Mouse (Mus musculus) lung, postnatal 0 days (tissue): ENCODE data around the gene Adh4. TPM values are rescaled to one million over a fixed set of nuclear protein-coding genes. Genes with fewer than 3 reads are reported as not detected.
A peak's percentile ranks its signal among the peaks of the same experiment; 100 is the strongest.

ENCODE experiments used
- ATAC-seq: fragments of 200-750 bp; cut with Nextera tagmentation; 2 replicates; pipeline ENCODE4 v1.8.0; 2017; ENCODE audit warnings: moderate library complexity
- DNase-seq: peaks from one replicate; pipeline ENCODE4 v3.0.0-alpha.2; 2016; ENCODE audit warnings: low spot score
- H3K27ac ChIP-seq: fragments of 300-500 bp; sonication (generic); 2 replicates; pipeline ENCODE4 v1.5.1; 2014; ENCODE audit warnings: antibody characterized with exemption, mild to moderate bottlenecking, low read length, mixed read lengths
- H3K27me3 ChIP-seq: fragments of 300-500 bp; sonication (generic); replicated peaks from 2 replicates; pipeline ENCODE4 v1.6.1; 2014; ENCODE audit warnings: low read length, mixed read lengths; ENCODE audit not compliant: insufficient read depth
- H3K36me3 ChIP-seq: fragments of 300-500 bp; sonication (generic); 2 replicates; pipeline ENCODE4 v1.6.1; 2014; ENCODE audit warnings: low read length, mixed read lengths; ENCODE audit not compliant: insufficient read depth
- H3K4me1 ChIP-seq: fragments of 300-500 bp; sonication (generic); 2 replicates; pipeline ENCODE4 v1.6.1; 2014; ENCODE audit warnings: antibody characterized with exemption, low read depth, low read length, mixed read lengths; ENCODE audit not compliant: insufficient read depth
- H3K4me2 ChIP-seq: fragments of 300-500 bp; sonication (generic); replicated peaks from 2 replicates; pipeline ENCODE4 v1.6.1; 2014; ENCODE audit warnings: low read depth, mild to moderate bottlenecking, low read length, moderate library complexity, mixed read lengths
- H3K4me3 ChIP-seq: fragments of 300-500 bp; sonication (generic); 2 replicates; pipeline ENCODE4 v1.5.1; 2014; ENCODE audit warnings: low read depth, low read length
- H3K9ac ChIP-seq: fragments of 300-500 bp; sonication (generic); replicated peaks from 2 replicates; pipeline ENCODE4 v1.6.1; 2014; ENCODE audit warnings: low read depth, mild to moderate bottlenecking
- H3K9me3 ChIP-seq: fragments of 300-500 bp; sonication (generic); 2 replicates; pipeline ENCODE4 v1.6.1; 2016; ENCODE audit warnings: low read length, mixed read lengths
- CTCF ChIP-seq: IDR thresholded peaks from 2 replicates; pipeline ENCODE4 v1.5.1; 2016; ENCODE audit warnings: antibody characterized with exemption, mild to moderate bottlenecking
- EP300 ChIP-seq: IDR thresholded peaks from 2 replicates; pipeline ENCODE4 v1.6.1; 2016; ENCODE audit warnings: antibody characterized with exemption, mild to moderate bottlenecking, control low read depth
- WGBS: fragments of 180-500 bp; shearing (Covaris S2); extraction: QIAGEN DNeasy Blood & Tissue Kit; methylation state at CpG from one replicate; pipeline ENCODE4 v1.1.7; 2014; 5-methylcytosine and 5-hydroxymethylcytosine counted together
- polyA plus RNA-seq: library from polyadenylated mRNA; unstranded; fragments of >200 nt; fragmentation: Nextera tagmentation; extraction: Ambion mirVana; gene quantifications from 2 replicates; pipeline ENCODE4 v1.2.1, GENCODE M21; 2015

The Adh4 gene
- polyA plus RNA-seq, 1 experiment from 2014 or later = not detected

DNA sequence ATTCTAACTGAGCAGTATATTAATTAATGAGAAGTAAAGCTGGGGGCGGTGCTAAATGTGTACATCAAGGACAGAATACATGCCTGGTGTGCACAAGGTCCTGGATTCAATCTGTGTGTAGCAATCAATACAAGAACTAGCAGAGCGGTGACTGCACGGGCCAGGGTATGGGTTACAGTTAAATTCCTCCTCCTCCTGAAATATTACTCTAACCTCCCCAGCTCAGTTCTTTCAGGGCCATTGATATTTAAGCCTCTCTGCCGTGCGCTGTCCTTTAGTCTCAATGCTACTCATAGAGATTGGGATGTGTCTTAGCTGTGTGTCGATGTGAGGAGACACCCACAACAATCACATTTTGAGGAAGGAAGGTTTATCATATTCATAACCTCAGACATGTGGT lies 28.1 kb upstream of the Adh4 start:
- no peaks in the 10 kb centered on the region for H3K27me3 ChIP-seq
- H3K9me3 ChIP-seq = no peaks in the 10 kb centered on the region
- H3K36me3 ChIP-seq = no peaks in the 10 kb centered on the region
- 88% methylated on average over 6 of the region's 6 CpGs for WGBS
- H3K27ac ChIP-seq = no peak overlapping the region
- no peak overlapping the region for H3K9ac ChIP-seq
- H3K4me3 ChIP-seq = no peak overlapping the region
- no peak for ATAC-seq
- H3K4me1 ChIP-seq = no peaks in the 10 kb centered on the region
- no peak overlapping the region for H3K4me2 ChIP-seq
- TF ChIP-seq CTCF (no peak), EP300 (no peak)
- no peak for DNase-seq

GRCm38 (mm10) chr3:138404872-138405271 lies 10.4 kb upstream of the Adh4 start:
- TF ChIP-seq CTCF = no peak
- WGBS = 46% methylated on average over 3 of the region's 3 CpGs

DNA sequence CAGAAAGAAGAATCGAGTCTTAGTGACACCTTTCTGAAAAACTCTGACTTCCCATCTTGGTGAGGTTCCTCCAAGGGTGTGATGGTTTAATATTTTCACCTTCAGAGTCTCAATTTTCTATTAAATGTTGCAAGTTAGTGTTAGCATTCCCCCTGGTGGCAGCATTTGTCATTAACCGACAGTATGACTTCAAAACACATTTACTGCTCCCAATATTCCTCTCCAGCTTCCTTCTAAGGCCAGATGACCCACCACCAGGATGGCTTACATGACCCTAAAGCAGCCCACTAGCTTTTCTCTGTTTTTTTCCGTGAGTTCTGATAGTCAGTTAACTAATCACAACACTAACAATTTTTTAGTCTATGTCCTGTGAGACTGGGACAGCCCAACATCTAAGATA lies 9.9 kb upstream of the Adh4 start:
- DNase-seq = peak; percentile 68
- no peak for ATAC-seq
- H3K9ac ChIP-seq = no peak overlapping the region
- no peak overlapping the region for H3K4me3 ChIP-seq
- no peak overlapping the region for H3K4me2 ChIP-seq
- H3K27me3 ChIP-seq = no peaks in the 10 kb centered on the region
- 17% methylated on average over 3 of the region's 3 CpGs for WGBS
- H3K4me1 ChIP-seq = no peaks in the 10 kb centered on the region
- no peaks in the 10 kb centered on the region for H3K36me3 ChIP-seq
- TF ChIP-seq EP300 (no peak), CTCF (peak; percentile 77)
- H3K27ac ChIP-seq = no peak overlapping the region
- no peaks in the 10 kb centered on the region for H3K9me3 ChIP-seq

More at GRCm38 (mm10) chr3:138404872-138405271, 10.4 kb upstream of the Adh4 start:
- H3K4me1 ChIP-seq = no peaks in the 10 kb centered on the region
- no peak overlapping the region for H3K27ac ChIP-seq
- DNase-seq (no peak), ATAC-seq (no peak)
- H3K9me3 ChIP-seq = no peaks in the 10 kb centered on the region
- no peaks in the 10 kb centered on the region for H3K27me3 ChIP-seq
- no peak overlapping the region for H3K4me3 ChIP-seq
- H3K4me2 ChIP-seq = no peak overlapping the region
- no peak overlapping the region for H3K9ac ChIP-seq
- H3K36me3 ChIP-seq = no peaks in the 10 kb centered on the region

- Histone ChIP-seq H3K36me3 (no peaks in the 10 kb centered on the region), H3K27ac (no peak overlapping the region), H3K9me3 (no peaks in the 10 kb centered on the region), H3K4me2 (no peak overlapping the region), H3K4me1 (no peaks in the 10 kb centered on the region), H3K4me3 (no peak overlapping the region), H3K9ac (no peak overlapping the region), H3K27me3 (no peaks in the 10 kb centered on the region)
- ATAC-seq (no peak), DNase-seq (no peak)
- WGBS = 79% methylated on average over 7 of the region's 7 CpGs
- no peak for TF ChIP-seq EP300
- no peak for TF ChIP-seq CTCF
Measured at GRCm38 (mm10) chr3:138405840-138406239, 9.4 kb upstream of the Adh4 start.

DNA sequence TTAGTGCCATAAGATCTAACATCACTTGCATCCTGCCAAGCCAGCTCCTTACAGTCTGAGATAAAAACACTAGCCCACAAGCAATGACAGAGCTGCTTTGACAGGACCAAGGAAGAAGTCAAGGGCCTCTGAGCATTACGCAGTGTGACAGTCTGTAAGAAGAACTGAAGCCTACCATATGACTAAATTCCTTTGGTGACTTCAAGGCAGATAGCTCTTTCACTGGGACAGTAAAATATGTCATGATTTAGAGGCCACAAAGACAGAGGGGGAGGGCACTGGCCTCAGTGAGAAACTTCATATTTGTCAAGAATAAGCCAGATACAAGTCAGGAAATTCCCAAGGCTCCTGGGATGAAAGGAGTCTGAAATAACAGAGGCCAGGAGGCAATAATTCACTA lies 7.3 kb upstream of the Adh4 start:
- H3K9ac ChIP-seq = no peak overlapping the region
- TF ChIP-seq CTCF = no peak
- no peak for TF ChIP-seq EP300
- H3K4me3 ChIP-seq = no peak overlapping the region
- WGBS = 52% methylated on average over 1 of the region's 1 CpGs
- H3K4me2 ChIP-seq = no peak overlapping the region
- no peak overlapping the region for H3K27ac ChIP-seq
- H3K27me3 ChIP-seq = no peaks in the 10 kb centered on the region
- H3K36me3 ChIP-seq = no peaks in the 10 kb centered on the region
- H3K4me1 ChIP-seq = no peaks in the 10 kb centered on the region
- no peaks in the 10 kb centered on the region for H3K9me3 ChIP-seq
- ATAC-seq = no peak
- no peak for DNase-seq

DNA sequence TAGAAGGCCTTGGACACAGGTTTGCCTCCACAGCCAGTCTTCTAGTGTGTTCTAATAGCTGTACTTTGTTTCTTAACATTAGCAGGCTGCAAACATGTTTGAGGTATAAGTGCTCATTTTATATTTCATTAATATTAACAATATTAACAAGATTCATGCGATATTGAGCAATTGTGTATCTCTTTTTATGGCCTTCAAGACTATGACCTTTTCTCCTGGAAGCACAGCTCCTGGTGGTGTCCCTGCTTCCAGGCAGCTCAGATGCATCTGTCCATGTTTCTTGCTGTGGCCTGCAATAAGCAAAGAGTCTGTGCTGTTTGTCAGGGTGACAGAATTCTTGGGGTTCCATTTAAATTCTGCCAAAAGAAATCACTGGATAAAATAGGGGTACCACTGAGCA lies 5.7 kb upstream of the Adh4 start:
- Histone ChIP-seq H3K27me3 (no peaks in the 10 kb centered on the region), H3K27ac (no peak overlapping the region), H3K9me3 (no peaks in the 10 kb centered on the region), H3K4me2 (no peak overlapping the region), H3K4me1 (no peaks in the 10 kb centered on the region), H3K9ac (no peak overlapping the region), H3K4me3 (no peak overlapping the region), H3K36me3 (no peaks in the 10 kb centered on the region)
- DNase-seq = no peak
- ATAC-seq = no peak
- 76% methylated on average over 1 of the region's 1 CpGs for WGBS
- no peak for TF ChIP-seq CTCF
- TF ChIP-seq EP300 = no peak

GRCm38 (mm10) chr3:138410211-138410610 lies 5.1 kb upstream of the Adh4 start:
- no peaks in the 10 kb centered on the region for H3K36me3 ChIP-seq
- H3K27ac ChIP-seq = no peak overlapping the region
- no peak for ATAC-seq
- no peaks in the 10 kb centered on the region for H3K27me3 ChIP-seq
- H3K9ac ChIP-seq = no peak overlapping the region
- no peak for TF ChIP-seq CTCF
- TF ChIP-seq EP300 = no peak
- H3K4me1 ChIP-seq = no peaks in the 10 kb centered on the region
- no peak overlapping the region for H3K4me3 ChIP-seq
- H3K9me3 ChIP-seq = no peaks in the 10 kb centered on the region
- no peak for DNase-seq
- H3K4me2 ChIP-seq = no peak overlapping the region
- WGBS = 81% methylated on average over 3 of the region's 3 CpGs
